Mouse (Mus musculus): Measurements from ENCODE around the gene Slco3a1. TPM values are rescaled to one million over a fixed set of nuclear protein-coding genes. Genes with fewer than 3 reads are reported as not detected.

The Slco3a1 gene
- 9.2 TPM for polyA plus RNA-seq (2014; fragmentation: Illumina TruSeq; extraction: RNeasy Lipid Tissue Mini Kit (QIAGEN cat#74804); ENCODE audit: low replicate concordance)

GRCm38 (mm10) chr7:74554608-74555311 is at the start of gene Slco3a1:
Gene Slco3a1, minus strand, starts transcription at chr7:74554780.

